In the genomic region with DNA sequence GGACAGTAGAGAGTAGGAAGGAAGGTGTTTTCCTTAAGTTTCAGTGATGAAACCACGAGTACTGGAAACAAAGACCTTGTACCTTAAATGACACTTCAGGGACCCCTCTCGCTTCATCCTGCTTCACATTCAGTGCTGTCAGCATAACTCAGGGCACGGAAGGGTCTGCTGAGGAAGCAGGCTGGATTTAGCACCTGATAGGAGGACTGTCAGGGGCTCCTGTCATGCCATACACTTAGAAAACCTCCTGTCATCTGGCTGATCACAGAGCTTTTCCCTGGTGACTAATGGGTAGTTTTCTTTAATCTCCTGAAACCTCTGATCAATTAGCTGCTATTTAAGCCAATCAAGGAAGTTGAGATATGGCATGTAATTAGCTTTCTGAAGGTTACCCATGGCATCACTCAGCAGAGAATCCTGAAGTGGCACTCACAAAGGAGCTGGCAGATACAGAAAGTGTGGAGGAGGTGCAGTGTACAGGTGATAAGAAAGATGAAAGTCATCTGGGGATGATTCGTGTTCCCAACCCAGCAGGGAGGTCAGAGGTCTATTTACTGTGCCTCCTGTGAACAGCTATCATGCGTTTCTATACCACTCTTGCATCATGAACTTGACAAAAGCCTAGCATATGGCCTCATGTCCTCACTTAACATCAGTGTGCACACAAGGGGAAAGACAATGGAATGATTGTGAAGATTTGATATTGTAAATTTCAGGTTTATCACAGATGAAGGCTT, we compare ENCODE assay signal across 19 mouse cellular contexts.
"Had no signal": no experiment of that assay in that cellular context is flagged by ENCODE, and none has a peak within 500 bp of the region (broad histone marks: within the 10 kb centered on the region; RNA-seq: fewer than 3 reads in every experiment).

No protein-coding gene starts in this region.

- H3K36me3 ChIP-seq: liver, embryonic 15.5 days; lung, embryonic 15.5 days; midbrain, embryonic 13.5 days; neural tube, embryonic 12.5 days; stomach, embryonic 15.5 days had no signal

- H3K9me3 ChIP-seq: liver, embryonic 15.5 days; lung, embryonic 15.5 days; megakaryocyte, embryonic 14.5 days; midbrain, embryonic 13.5 days; neural tube, embryonic 12.5 days; stomach, embryonic 15.5 days had no signal

- H3K4me2 ChIP-seq: liver, embryonic 15.5 days; lung, embryonic 15.5 days; midbrain, embryonic 11.5 days; midbrain, embryonic 13.5 days; neural tube, embryonic 12.5 days; stomach, embryonic 15.5 days had no signal

- H3K27ac ChIP-seq: liver, embryonic 15.5 days; lung, embryonic 15.5 days; macrophage; midbrain, embryonic 13.5 days; neural tube, embryonic 12.5 days; stomach, embryonic 15.5 days; stomach, postnatal 0 days had no signal

- H3K4me3 ChIP-seq: liver, embryonic 15.5 days; lung, embryonic 15.5 days; megakaryocyte, embryonic 14.5 days; midbrain, embryonic 13.5 days; neural tube, embryonic 12.5 days; stomach, embryonic 15.5 days had no signal

- DNase-seq: liver, postnatal 0 days; lung, adult 2 months; lung, postnatal 14 days; lung, postnatal 36 days; right cerebral cortex, postnatal 14 days; right cerebral cortex, postnatal 4 days; thymus, adult 2 months; thymus, postnatal 25 days had no signal

- H3K27me3 ChIP-seq: liver, embryonic 15.5 days; lung, embryonic 15.5 days; megakaryocyte, embryonic 14.5 days; midbrain, embryonic 13.5 days; neural tube, embryonic 12.5 days; stomach, embryonic 15.5 days had no signal

- ATAC-seq: liver, postnatal 0 days; lung, postnatal 0 days; midbrain, embryonic 13.5 days; midbrain, embryonic 16.5 days had no signal

- H3K4me1 ChIP-seq: liver, embryonic 15.5 days; lung, embryonic 15.5 days; megakaryocyte, embryonic 14.5 days; midbrain, embryonic 13.5 days; neural tube, embryonic 12.5 days; stomach, embryonic 15.5 days had no signal

- H3K9ac ChIP-seq: liver, embryonic 15.5 days; liver, postnatal 0 days; lung, embryonic 15.5 days; midbrain, embryonic 13.5 days; neural tube, embryonic 12.5 days; stomach, embryonic 15.5 days had no signal
